Mouse (Mus musculus) limb, embryonic 11.5 days (tissue): ENCODE results near the gene Bdkrb2. TPM values are rescaled to one million over a fixed set of nuclear protein-coding genes. Genes with fewer than 3 reads are reported as not detected.

Experiments used
- ATAC-seq: fragments of 200-750 bp; cut with Nextera tagmentation; 2 replicates; pipeline ENCODE4 v1.8.0; 2017; ENCODE audit warnings: low read depth; ENCODE audit not compliant: insufficient number of reproducible peaks, low FRiP score, low TSS enrichment
- DNase-seq: peaks from one replicate; pipeline ENCODE4 v3.0.0-alpha.2; 2015; ENCODE audit warnings: low spot score
- H3K27ac ChIP-seq: fragments of 300-500 bp; sonication (generic); replicated peaks from 2 replicates; pipeline ENCODE4 v1.5.1; 2014; ENCODE audit warnings: low read depth, mild to moderate bottlenecking, low read length
- H3K27me3 ChIP-seq: fragments of 300-500 bp; sonication (generic); 2 replicates; pipeline ENCODE4 v1.6.1; 2014; ENCODE audit warnings: mild to moderate bottlenecking, low read length, mixed read lengths; ENCODE audit not compliant: control insufficient read depth, insufficient read depth
- H3K36me3 ChIP-seq: fragments of 300-500 bp; sonication (generic); 2 replicates; pipeline ENCODE4 v1.6.1; 2014; ENCODE audit warnings: mild to moderate bottlenecking, low read length, moderate library complexity, mixed read lengths; ENCODE audit not compliant: control insufficient read depth, insufficient read depth
- H3K4me1 ChIP-seq: fragments of 300-500 bp; sonication (generic); 2 replicates; pipeline ENCODE4 v1.6.1; 2014; ENCODE audit warnings: low read length, mixed read lengths; ENCODE audit not compliant: control insufficient read depth, insufficient read depth
- H3K4me2 ChIP-seq: fragments of 300-500 bp; sonication (generic); 2 replicates; pipeline ENCODE4 v1.6.1; 2014; ENCODE audit warnings: low read depth, mild to moderate bottlenecking, moderate library complexity; ENCODE audit not compliant: severe bottlenecking
- H3K4me3 ChIP-seq: fragments of 300-500 bp; sonication (generic); 2 replicates; pipeline ENCODE4 v1.5.1; 2014; ENCODE audit warnings: low read depth, low read length
- H3K9ac ChIP-seq: fragments of 300-500 bp; sonication (generic); 2 replicates; pipeline ENCODE4 v1.6.1; 2014; ENCODE audit warnings: mild to moderate bottlenecking, low read length
- H3K9me3 ChIP-seq: fragments of 300-500 bp; sonication (generic); 2 replicates; pipeline ENCODE4 v1.6.1; 2016; ENCODE audit warnings: low read length; ENCODE audit not compliant: control insufficient read depth
- WGBS: fragments of 180-500 bp; shearing (Covaris S2); extraction: QIAGEN DNeasy Blood & Tissue Kit; methylation state at CpG from one replicate; pipeline ENCODE4 v1.1.7; 2014; 5-methylcytosine and 5-hydroxymethylcytosine counted together
- polyA plus RNA-seq: library from polyadenylated mRNA; unstranded; fragments of >200 nt; fragmentation: Nextera tagmentation; extraction: Ambion mirVana; gene quantifications from 2 replicates; pipeline ENCODE4 v1.2.1, GENCODE M21; 2014

Bdkrb2 gene
- polyA plus RNA-seq, 1 experiment from 2014 or later: 0.28 TPM

DNA sequence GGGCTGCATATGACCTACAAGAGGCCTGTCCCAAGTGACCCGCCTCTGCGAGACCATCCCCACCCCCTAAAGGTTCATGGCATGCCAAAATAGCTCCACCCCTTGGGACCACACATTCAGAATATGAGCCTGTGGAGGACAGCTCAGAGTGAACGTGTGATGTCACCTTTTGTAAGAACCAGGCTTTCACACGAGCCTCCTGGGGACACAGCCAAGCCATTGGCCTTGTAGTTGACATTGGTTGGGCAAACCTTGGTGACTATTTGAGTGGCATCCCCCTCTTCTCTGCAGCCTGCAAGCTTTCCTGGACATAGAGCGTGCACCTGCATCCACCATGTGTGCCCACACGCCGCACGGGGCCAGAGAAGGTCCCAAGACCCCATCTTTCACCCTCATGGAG is 24.5 kb downstream of the Bdkrb2 start:
- Histone ChIP-seq H3K4me3 (no peak overlapping the region), H3K27me3 (no peaks in the 10 kb centered on the region), H3K9me3 (no peaks in the 10 kb centered on the region; the same call in 1 of the 2 replicates), H3K4me1 (peaks cover 8% of the 10 kb centered on the region; the same call in 1 of the 2 replicates), H3K27ac (no peak overlapping the region), H3K36me3 (no peaks in the 10 kb centered on the region), H3K9ac (no peak overlapping the region), H3K4me2 (no peak overlapping the region)
- no peak for ATAC-seq
- WGBS: 87% methylated on average over 8 of the region's 8 CpGs
- DNase-seq: no peak

DNA sequence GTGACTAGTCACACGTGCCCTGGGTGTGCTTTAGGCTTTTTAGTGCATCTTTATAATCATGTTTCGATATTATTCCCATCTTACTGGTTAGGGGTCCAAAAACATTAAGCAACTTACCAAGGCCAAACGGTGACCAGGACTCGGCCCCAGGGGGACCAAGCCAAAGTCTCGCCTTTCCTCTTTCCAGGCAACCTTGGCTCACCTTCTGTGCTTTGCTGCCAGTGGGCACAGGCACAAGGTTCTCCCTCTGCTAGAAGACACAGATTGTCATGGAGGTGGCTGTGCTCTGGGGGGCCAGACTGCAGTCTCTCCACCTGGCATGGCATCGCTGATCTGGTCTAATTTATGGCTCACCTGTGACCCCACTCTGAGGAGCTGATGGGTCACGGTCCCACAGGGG is 27.8 kb downstream of the Bdkrb2 start:
- H3K27me3 ChIP-seq: no peaks in the 10 kb centered on the region
- no peaks in the 10 kb centered on the region; the same call in 1 of the 2 replicates for H3K9me3 ChIP-seq
- ATAC-seq (no peak), DNase-seq (no peak)
- H3K4me2 ChIP-seq: no peak overlapping the region
- no peak overlapping the region for H3K27ac ChIP-seq
- H3K9ac ChIP-seq: no peak overlapping the region
- no peaks in the 10 kb centered on the region for H3K4me1 ChIP-seq
- 76% methylated on average over 7 of the region's 7 CpGs for WGBS
- no peak overlapping the region for H3K4me3 ChIP-seq
- no peaks in the 10 kb centered on the region for H3K36me3 ChIP-seq

DNA sequence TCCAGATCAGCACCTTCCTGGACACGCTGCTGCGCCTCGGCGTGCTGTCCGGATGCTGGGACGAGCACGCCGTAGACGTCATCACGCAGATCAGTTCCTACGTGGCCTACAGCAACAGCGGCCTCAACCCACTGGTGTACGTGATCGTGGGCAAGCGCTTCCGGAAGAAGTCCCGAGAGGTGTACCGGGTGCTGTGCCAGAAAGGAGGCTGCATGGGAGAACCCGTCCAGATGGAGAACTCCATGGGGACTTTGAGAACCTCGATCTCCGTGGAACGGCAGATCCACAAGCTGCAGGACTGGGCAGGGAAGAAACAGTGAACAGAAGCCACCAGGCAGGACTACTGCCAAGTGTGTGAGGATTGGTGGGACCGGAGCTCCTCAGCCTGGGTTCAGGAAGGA is 29.3 kb downstream of the Bdkrb2 start:
- Histone ChIP-seq H3K9ac (no peak overlapping the region), H3K27me3 (no peaks in the 10 kb centered on the region), H3K4me1 (no peaks in the 10 kb centered on the region), H3K9me3 (no peaks in the 10 kb centered on the region), H3K4me2 (no peak overlapping the region), H3K4me3 (no peak overlapping the region), H3K36me3 (no peaks in the 10 kb centered on the region), H3K27ac (no peak overlapping the region)
- 94% methylated on average over 23 of the region's 23 CpGs for WGBS
- DNase-seq: no peak
- ATAC-seq: no peak

DNA sequence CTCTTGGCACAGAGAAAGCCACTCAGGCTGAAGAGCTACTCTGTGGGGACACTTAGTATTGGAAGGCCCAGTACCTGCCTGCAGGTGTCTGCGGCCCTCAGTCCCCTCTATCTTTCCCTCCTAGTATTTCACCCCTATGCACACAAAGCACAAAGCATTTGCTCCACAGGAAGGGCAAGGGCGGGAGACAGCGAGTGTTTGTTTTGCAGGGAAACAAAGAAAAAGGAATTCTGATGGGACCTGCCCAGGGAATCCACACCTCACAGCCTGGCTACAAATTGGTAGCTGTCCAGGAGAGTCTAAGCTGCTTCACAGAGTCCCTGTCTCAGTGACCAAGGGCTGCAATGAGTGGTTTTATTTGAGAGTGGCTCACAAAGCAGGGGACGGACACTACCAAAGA is 30.4 kb downstream of the Bdkrb2 start:
- H3K4me1 ChIP-seq: no peaks in the 10 kb centered on the region
- H3K4me2 ChIP-seq: no peak overlapping the region
- H3K36me3 ChIP-seq: no peaks in the 10 kb centered on the region
- ATAC-seq (no peak), DNase-seq (no peak)
- no peaks in the 10 kb centered on the region for H3K27me3 ChIP-seq
- H3K27ac ChIP-seq: no peak overlapping the region
- H3K9ac ChIP-seq: no peak overlapping the region
- 75% methylated on average over 4 of the region's 4 CpGs for WGBS
- no peaks in the 10 kb centered on the region for H3K9me3 ChIP-seq
- H3K4me3 ChIP-seq: no peak overlapping the region

DNA sequence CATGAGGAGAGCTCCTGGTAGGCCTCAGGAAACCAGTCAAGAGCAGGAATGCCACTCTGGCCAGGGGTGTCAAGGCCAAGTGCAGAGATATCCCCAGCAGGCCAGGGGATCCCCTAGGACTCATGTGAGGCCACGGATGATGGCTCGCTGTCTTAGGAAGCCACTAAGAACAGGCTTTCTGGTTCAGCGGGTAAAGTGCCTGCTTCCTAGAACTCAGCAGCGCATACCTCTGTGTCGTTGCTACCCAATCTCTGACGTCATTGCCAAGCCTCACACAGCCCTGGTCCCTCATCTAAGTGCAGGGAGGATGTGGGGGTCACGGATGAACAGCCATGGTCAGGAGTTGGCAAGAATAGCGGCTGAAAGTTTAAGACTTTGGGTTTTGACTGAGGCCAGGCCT is 34.1 kb downstream of the Bdkrb2 start:
- no peaks in the 10 kb centered on the region for H3K27me3 ChIP-seq
- no peak overlapping the region for H3K27ac ChIP-seq
- no peak overlapping the region for H3K4me2 ChIP-seq
- H3K9ac ChIP-seq: no peak overlapping the region
- H3K9me3 ChIP-seq: no peaks in the 10 kb centered on the region
- H3K36me3 ChIP-seq: no peaks in the 10 kb centered on the region
- DNase-seq (no peak), ATAC-seq (no peak)
- 88% methylated on average over 8 of the region's 8 CpGs for WGBS
- no peaks in the 10 kb centered on the region for H3K4me1 ChIP-seq
- no peak overlapping the region for H3K4me3 ChIP-seq

DNA sequence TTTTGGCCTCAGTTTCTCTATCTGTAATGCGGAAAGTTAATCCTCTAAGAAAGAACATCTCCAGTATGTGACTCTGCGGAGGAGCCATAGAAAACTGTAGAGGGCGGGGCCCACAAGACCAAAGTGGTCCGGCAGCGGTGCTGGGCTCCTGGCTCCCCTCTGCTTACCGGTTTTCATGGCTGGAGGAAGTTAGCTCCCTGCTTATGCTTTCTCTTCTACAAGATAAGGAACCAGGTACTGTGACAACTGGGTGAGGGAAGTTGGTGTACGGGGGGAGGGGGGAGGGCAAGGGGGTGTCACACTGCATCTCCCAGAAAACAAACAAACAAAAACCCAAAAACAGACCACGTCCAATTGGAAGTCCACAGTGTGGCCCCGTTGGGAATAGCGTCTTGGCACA is 35.5 kb downstream of the Bdkrb2 start:
- no peaks in the 10 kb centered on the region for H3K27me3 ChIP-seq
- 83% methylated on average over 10 of the region's 10 CpGs for WGBS
- H3K4me3 ChIP-seq: no peak overlapping the region
- H3K4me2 ChIP-seq: no peak overlapping the region
- DNase-seq: no peak
- no peaks in the 10 kb centered on the region for H3K4me1 ChIP-seq
- H3K9ac ChIP-seq: no peak overlapping the region
- H3K27ac ChIP-seq: no peak overlapping the region
- H3K9me3 ChIP-seq: no peaks in the 10 kb centered on the region
- no peak for ATAC-seq
- no peaks in the 10 kb centered on the region for H3K36me3 ChIP-seq

DNA sequence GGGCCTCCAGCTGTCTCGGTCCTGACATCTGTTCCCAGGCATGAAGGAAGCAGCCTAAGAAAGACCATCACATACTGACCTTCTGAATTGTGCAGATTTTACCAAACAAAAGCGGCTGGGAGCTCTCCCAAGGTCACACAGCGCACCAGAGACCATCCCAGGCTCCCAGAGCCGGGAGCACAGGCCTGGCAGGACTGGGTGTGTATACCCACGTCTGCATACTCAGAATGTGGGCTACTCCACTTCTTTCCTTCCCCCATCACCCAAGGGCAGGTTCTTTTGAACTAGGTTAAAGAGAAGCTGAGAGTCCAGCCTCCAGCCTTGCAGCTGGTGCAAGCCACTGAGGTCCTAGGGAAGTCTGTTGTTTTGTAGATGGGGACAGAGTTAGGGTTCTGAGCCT is 36.1 kb downstream of the Bdkrb2 start:
- H3K4me2 ChIP-seq: no peak overlapping the region
- no peak overlapping the region for H3K27ac ChIP-seq
- H3K9me3 ChIP-seq: no peaks in the 10 kb centered on the region
- H3K4me3 ChIP-seq: no peak overlapping the region
- ATAC-seq (no peak), DNase-seq (no peak)
- no peak overlapping the region for H3K9ac ChIP-seq
- H3K36me3 ChIP-seq: no peaks in the 10 kb centered on the region
- WGBS: 62% methylated on average over 5 of the region's 5 CpGs
- H3K27me3 ChIP-seq: no peaks in the 10 kb centered on the region
- H3K4me1 ChIP-seq: no peaks in the 10 kb centered on the region

DNA sequence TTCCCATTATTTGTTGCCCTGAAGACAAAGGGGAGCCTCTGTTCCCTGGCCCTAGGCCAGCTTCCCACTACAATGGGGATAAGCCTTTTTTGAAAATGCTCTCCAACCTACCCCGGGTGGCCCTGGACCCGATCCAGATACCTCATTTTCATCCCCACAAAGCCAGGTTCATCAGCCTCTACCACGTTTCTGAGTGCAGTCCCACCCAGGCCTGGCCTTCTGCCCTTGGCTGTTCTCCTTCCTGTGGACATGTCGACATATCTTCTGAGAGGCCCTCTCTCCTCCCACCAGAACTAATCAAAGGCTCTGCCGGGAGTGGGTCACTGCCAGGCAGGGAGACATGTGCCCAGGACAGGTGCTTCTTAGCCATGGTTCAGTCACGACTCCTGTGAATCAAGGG is 38.6 kb downstream of the Bdkrb2 start:
- WGBS: 86% methylated on average over 6 of the region's 6 CpGs
- no peaks in the 10 kb centered on the region for H3K27me3 ChIP-seq
- no peak overlapping the region for H3K9ac ChIP-seq
- H3K4me2 ChIP-seq: no peak overlapping the region
- no peaks in the 10 kb centered on the region for H3K36me3 ChIP-seq
- DNase-seq: no peak
- H3K4me3 ChIP-seq: no peak overlapping the region
- H3K4me1 ChIP-seq: peaks cover 9% of the 10 kb centered on the region; the same call in 1 of the 2 replicates
- ATAC-seq: no peak
- no peak overlapping the region for H3K27ac ChIP-seq
- no peaks in the 10 kb centered on the region for H3K9me3 ChIP-seq

DNA sequence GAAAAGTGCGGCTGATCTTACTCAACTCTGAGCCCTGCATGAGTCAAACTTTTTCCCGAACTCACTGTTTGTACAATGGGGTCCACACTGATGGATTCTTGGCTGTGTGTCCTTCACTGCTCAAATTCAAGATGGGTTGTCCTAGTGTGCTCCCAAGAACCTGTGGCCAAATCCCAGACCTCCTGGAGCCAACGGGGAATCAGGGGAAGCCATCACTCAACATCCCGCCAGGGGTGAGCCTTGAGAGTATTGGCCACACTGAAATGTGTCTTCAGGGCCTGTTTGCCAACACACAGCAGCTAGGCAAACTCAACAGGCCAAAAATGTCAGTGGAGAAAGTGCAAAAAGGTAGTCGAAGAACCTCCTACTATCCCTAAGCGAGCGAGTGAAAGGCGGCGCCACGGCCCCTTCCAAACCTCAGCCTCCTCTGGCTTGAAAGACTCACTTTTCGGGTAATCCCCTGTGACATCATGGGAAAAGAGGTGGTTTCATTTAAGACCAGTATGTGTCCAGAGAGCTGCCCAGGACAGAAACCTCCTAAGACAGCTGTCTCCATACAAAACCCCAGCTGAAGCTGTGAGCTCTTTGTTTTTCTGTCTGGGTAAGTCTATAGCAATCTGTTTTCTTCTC is 39.7 kb downstream of the Bdkrb2 start, which contains the start of gene Bdkrb1:
Gene Bdkrb1 (plus strand): TSS at position 505 of the 630 bp plus-strand sequence.
- Histone ChIP-seq H3K4me3 (no peak within 1 kb of the TSS), H3K4me1 (peaks cover 9% of the 10 kb centered on the region; the same call in 1 of the 2 replicates), H3K9me3 (no peaks in the 10 kb centered on the region), H3K4me2 (no peak within 1 kb of the TSS), H3K36me3 (no peaks in the 10 kb centered on the region), H3K27me3 (no peaks in the 10 kb centered on the region), H3K27ac (no peak within 1 kb of the TSS), H3K9ac (no peak within 1 kb of the TSS)
- DNase-seq (no peak), ATAC-seq (no peak)
- WGBS: 91% methylated on average over 11 of the region's 11 CpGs
